Comparison of ENCODE assay signal across 26 mouse cellular contexts in genomic region chr2:27721611-27722010, GRCm38 (mm10). TPM values are rescaled to one million over a fixed set of nuclear protein-coding genes. Genes with fewer than 3 reads are reported as not detected.
DNase-seq lines count a peak whose midpoint lies in the region; ATAC-seq and TF ChIP-seq lines count a peak whose summit lies in the region.
"Had no signal": no experiment of that assay in that cellular context is flagged by ENCODE, and none has a peak within 500 bp of the region (broad histone marks: within the 10 kb centered on the region; RNA-seq: fewer than 3 reads in every experiment).

No protein-coding gene starts in this region.

- H3K27ac ChIP-seq in stomach, embryonic 15.5 days: 0 out of 2 replicates have a peak overlapping the region, but pooled peaks have one; percentile 22
- H3K27ac ChIP-seq in heart, embryonic 10.5 days: no peak overlapping the region
- H3K27ac ChIP-seq in gastrocnemius, adult 2 months: no peak overlapping the region
- H3K27ac ChIP-seq: forebrain, embryonic 10.5 days; heart, embryonic 15.5 days; kidney, postnatal 0 days; liver, embryonic 15.5 days; neural tube, embryonic 12.5 days had no signal

- DNase-seq in lung, adult 18-20 months: peak; percentile 67 to 83
- DNase-seq in lung, postnatal 10 days: no peak
- DNase-seq in fat pad, adult 2 months (ENCODE audit: extremely low read depth, low read depth, low spot score): peak; percentile 94
- peak; percentile 63 to 80 for DNase-seq in urinary bladder, postnatal 36 days (ENCODE audit: low spot score in 2 of 2)
- no peak for DNase-seq in heart, embryonic 10.5 days (ENCODE audit: low spot score)
- DNase-seq in gastrocnemius, adult 2 months: no peak
- DNase-seq: adrenal gland, postnatal 25 days; cerebellum, adult 11-12 months; cerebellum, adult 9-11 months; kidney, adult 8-10 months; kidney, postnatal 4 days; right cerebral cortex, adult 18-20 months; spleen, adult 18-20 months; thymus, postnatal 4 days had no signal

- H3K4me3 ChIP-seq in stomach, embryonic 15.5 days (replicated peaks): no peak overlapping the region
- H3K4me3 ChIP-seq in heart, embryonic 10.5 days: no peak overlapping the region
- H3K4me3 ChIP-seq in gastrocnemius, adult 2 months: no peak overlapping the region
- H3K4me3 ChIP-seq: forebrain, embryonic 10.5 days; heart, embryonic 15.5 days; liver, embryonic 15.5 days; myocyte; neural tube, embryonic 12.5 days had no signal

- H3K9ac ChIP-seq in stomach, embryonic 15.5 days: no peak overlapping the region
- H3K9ac ChIP-seq: heart, embryonic 15.5 days; liver, embryonic 15.5 days; neural tube, embryonic 12.5 days had no signal

- no peaks in the 10 kb centered on the region for H3K9me3 ChIP-seq in stomach, embryonic 15.5 days
- no peaks in the 10 kb centered on the region for H3K9me3 ChIP-seq in heart, embryonic 10.5 days
- H3K9me3 ChIP-seq: forebrain, embryonic 10.5 days; heart, embryonic 15.5 days; liver, embryonic 15.5 days; neural tube, embryonic 12.5 days had no signal

- H3K36me3 ChIP-seq in stomach, embryonic 15.5 days: no peaks in the 10 kb centered on the region
- no peaks in the 10 kb centered on the region for H3K36me3 ChIP-seq in heart, embryonic 10.5 days
- H3K36me3 ChIP-seq: forebrain, embryonic 10.5 days; heart, embryonic 15.5 days; liver, embryonic 15.5 days; neural tube, embryonic 12.5 days had no signal

- no peak for ATAC-seq in stomach, embryonic 15.5 days (ENCODE audit: insufficient read depth, low FRiP score, low read depth)
- ATAC-seq: CD4-positive, CD25-positive, alpha-beta regulatory T cell, adult 4 months; forebrain, embryonic 16.5 days; hindbrain, embryonic 16.5 days; midbrain, embryonic 16.5 days had no signal

- intact Hi-C loops in gastrocnemius, adult 2 months (cut with DNase I): no loop called here

- H3K27me3 ChIP-seq in stomach, embryonic 15.5 days (replicated peaks): no peaks in the 10 kb centered on the region
- peaks cover 57% of the 10 kb centered on the region for H3K27me3 ChIP-seq in heart, embryonic 10.5 days (ENCODE audit: insufficient read depth, poor library complexity, severe bottlenecking)
- H3K27me3 ChIP-seq: heart, embryonic 15.5 days; liver, embryonic 15.5 days; neural tube, embryonic 12.5 days had no signal

- peaks cover 40% of the 10 kb centered on the region for H3K4me1 ChIP-seq in stomach, embryonic 15.5 days
- peaks cover 70% of the 10 kb centered on the region for H3K4me1 ChIP-seq in heart, embryonic 10.5 days

- 86% methylated on average over 4 of the region's 4 CpGs for WGBS in stomach, embryonic 15.5 days
- WGBS in heart, embryonic 10.5 days: 82% methylated on average over 4 of the region's 4 CpGs

- no peak overlapping the region for H3K4me2 ChIP-seq in stomach, embryonic 15.5 days
- H3K4me2 ChIP-seq: heart, embryonic 15.5 days; liver, embryonic 15.5 days; midbrain, embryonic 11.5 days; neural tube, embryonic 12.5 days had no signal

- no peak for TF ChIP-seq CTCF in gastrocnemius, adult 2 months (IDR thresholded peaks at IDR 0.05)

RNA-seq across cellular contexts. Expression of gene Rxra, which starts 45.4 kb away (rescaled TPM):
- polyA plus RNA-seq in stomach, embryonic 15.5 days (2015; fragmentation: Nextera tagmentation; extraction: Ambion mirVana): 12.4 and 13.0 TPM in 2 replicates
- polyA plus RNA-seq in heart, embryonic 10.5 days (2016; fragmentation: Nextera tagmentation; extraction: Ambion mirVana): 6.4 and 8.0 TPM in 2 replicates
- 100 to 1,000 TPM; 118 to 120 TPM for total RNA-seq in gastrocnemius, adult 2 months (2021)

Comparison
In these comparisons a context has a peak if more than half of its experiments do, and no peak if none do; other contexts are left out.
1. DNase-seq: peak in lung, adult 18-20 months (2 of 2), fat pad, adult 2 months (single experiment) and urinary bladder, postnatal 36 days (2 of 2); none in lung, postnatal 10 days (single experiment), heart, embryonic 10.5 days (single experiment) and gastrocnemius, adult 2 months (single experiment).